Mouse (Mus musculus) liver, adult 2 months (tissue): ENCODE measurements around the gene Sdcbp2.

ENCODE experiments used
- CTCF ChIP-seq: fragments of 200-500 bp; IDR thresholded peaks from 2 replicates; pipeline ENCODE4 v1.5.1; 2011; ENCODE audit warnings: low read depth, low read length, control low read depth
- POLR2A ChIP-seq: fragments of 200-500 bp; IDR thresholded peaks from 2 replicates; pipeline ENCODE4 v1.6.1; 2011; ENCODE audit warnings: low read length, control low read depth; ENCODE audit not compliant: insufficient read depth; ENCODE audit errors: extremely low read depth

- TF ChIP-seq CTCF, result no peak
- no peak for TF ChIP-seq POLR2A
Observed at GRCm38 (mm10) chr2:151626296-151626695, 53.9 kb downstream of the Sdcbp2 start.
